Mouse (Mus musculus) kidney, adult 18-20 months (tissue): ENCODE measurements around the gene Parm1.

ENCODE experiments used
- DNase-seq: peaks from one replicate; pipeline ENCODE4 v3.0.0; 2021

Parm1 gene

DNA sequence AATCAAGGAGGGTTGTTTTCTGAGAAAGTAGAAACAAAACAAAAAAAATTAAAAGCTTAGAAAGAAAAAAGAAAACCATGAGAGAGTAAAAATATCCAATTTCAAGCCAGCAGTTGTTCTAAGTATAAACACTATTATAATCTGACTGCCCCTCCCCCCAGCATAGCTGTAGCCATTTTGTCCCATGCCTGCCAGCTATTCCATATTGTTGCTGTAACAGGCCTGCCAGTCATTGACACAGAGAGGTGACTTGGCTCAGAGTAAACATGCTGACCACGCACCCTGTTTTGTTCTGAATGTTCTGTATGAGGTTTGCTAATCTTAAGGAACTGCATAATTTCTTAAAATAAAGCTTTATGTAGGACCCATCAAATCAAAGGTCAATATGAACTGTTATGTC, 145.3 kb downstream of the Parm1 start:
- DNase-seq, result no peak

DNA sequence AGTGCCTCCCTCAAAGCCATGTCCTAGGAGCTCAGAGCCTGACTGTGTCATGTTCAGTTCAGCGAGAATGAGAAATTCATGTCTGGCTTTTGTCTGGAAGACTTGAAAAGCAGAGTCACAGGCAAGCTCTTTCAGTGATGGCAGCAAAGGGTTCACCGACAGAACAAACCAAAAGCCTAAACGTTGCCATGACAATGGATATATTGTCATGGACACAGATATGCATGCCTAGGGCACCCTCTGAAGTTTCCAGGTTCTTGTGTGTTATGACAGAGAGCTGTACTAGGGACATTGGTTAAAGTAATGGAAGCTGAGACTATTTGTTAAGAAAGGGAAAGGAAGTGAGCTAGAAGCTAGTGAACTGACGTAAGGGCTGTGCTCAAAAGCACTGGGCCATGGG, 149.7 kb downstream of the Parm1 start:
- DNase-seq, result no peak

DNA sequence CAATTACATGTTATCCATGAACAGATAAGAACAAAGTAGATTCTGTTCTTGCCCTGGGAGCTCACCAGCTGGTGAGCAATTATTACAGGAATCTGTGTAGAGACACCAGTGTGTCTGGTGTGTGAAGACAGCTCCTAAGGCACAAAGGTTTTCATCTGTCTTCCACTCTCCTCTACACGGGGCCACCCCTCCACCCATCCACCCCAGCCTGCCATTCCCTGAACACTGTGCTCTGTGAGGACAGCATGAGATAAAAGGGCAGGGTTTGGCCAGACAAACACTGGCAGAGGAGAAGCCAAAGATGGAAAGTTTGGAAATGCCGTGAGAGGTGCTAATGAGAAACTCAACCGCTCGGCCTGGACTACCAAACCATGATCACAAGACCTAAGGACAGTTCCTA, 151.8 kb downstream of the Parm1 start:
- no peak for DNase-seq
